Mouse (Mus musculus) myocyte (in vitro differentiated cells): ENCODE data around the gene Yif1b.

Source experiments
- CEBPB ChIP-seq: IDR thresholded peaks from 2 replicates; pipeline ENCODE4 v1.6.1; 2011; ENCODE audit warnings: mild to moderate bottlenecking, moderate library complexity; ENCODE audit not compliant: poor library complexity, insufficient read depth, severe bottlenecking
- E2F4 ChIP-seq: IDR thresholded peaks from one replicate; pipeline ENCODE4 v1.6.1; 2011; ENCODE audit warnings: mild to moderate bottlenecking, control low read depth, moderate library complexity; ENCODE audit not compliant: insufficient read depth
- POLR2A ChIP-seq: IDR thresholded peaks from one replicate; pipeline ENCODE4 v1.6.1; 2011; ENCODE audit warnings: low read depth, mild to moderate bottlenecking, control low read depth, moderate library complexity; ENCODE audit not compliant: insufficient read length
- POLR2AphosphoS2 ChIP-seq: IDR thresholded peaks from one replicate; pipeline ENCODE4 v1.6.1; 2011; ENCODE audit warnings: low read depth, control low read depth; ENCODE audit not compliant: insufficient read length
- TCF12 ChIP-seq: IDR thresholded peaks from one replicate; pipeline ENCODE4 v1.6.1; 2011; ENCODE audit warnings: mild to moderate bottlenecking, control low read depth; ENCODE audit not compliant: poor library complexity, insufficient read depth, severe bottlenecking
- USF1 ChIP-seq: IDR thresholded peaks from one replicate; pipeline ENCODE4 v1.6.1; 2011; ENCODE audit warnings: low read depth, mild to moderate bottlenecking, control low read depth, moderate library complexity

- no peak for TF ChIP-seq POLR2A
- no peak for TF ChIP-seq CEBPB
- TF ChIP-seq USF1, result no peak
- no peak for TF ChIP-seq TCF12
- TF ChIP-seq E2F4, result no peak
- TF ChIP-seq POLR2AphosphoS2, result no peak
Observed at GRCm38 (mm10) chr7:29224756-29225394, 13.3 kb upstream of the Yif1b start.
